Mouse (Mus musculus) CH12.LX (cell line): ENCODE measurements around the gene Gm20662. TPM values are rescaled to one million over a fixed set of nuclear protein-coding genes. Genes with fewer than 3 reads are reported as not detected.
A peak's percentile ranks its signal among the peaks of the same experiment; 100 is the strongest.

Experiments
- DNase-seq: peaks from one replicate; pipeline ENCODE4 v3.0.0-alpha.2; 2013; ENCODE audit errors: extremely low read depth
- H3K27ac ChIP-seq: 2 replicates; pipeline ENCODE4 v1.5.1; 2012; ENCODE audit warnings: low read depth, mild to moderate bottlenecking, control low read depth, moderate library complexity; ENCODE audit not compliant: insufficient read depth
- H3K27me3 ChIP-seq: replicated peaks from 2 replicates; pipeline ENCODE3; 2012; ENCODE audit warnings: inconsistent platforms
- H3K36me3 ChIP-seq, 2 experiments: replicated peaks in 1 of 2; 2 replicates each; pipeline versions ENCODE3 to v1.6.1; 2012; ENCODE audit warnings: inconsistent platforms in 1 of 2, low read length in 1 of 2, mild to moderate bottlenecking in 1 of 2, mixed read lengths in 1 of 2, moderate library complexity in 1 of 2; ENCODE audit not compliant: control insufficient read depth in 1 of 2, insufficient read depth in 1 of 2
- H3K4me1 ChIP-seq, 2 experiments: 2 replicates each; pipeline ENCODE4 v1.6.1; 2012; ENCODE audit warnings: inconsistent platforms in 1 of 2, moderate library complexity in 1 of 2; ENCODE audit not compliant: insufficient read depth in 2 of 2, control insufficient read depth in 1 of 2
- H3K4me2 ChIP-seq: 2 replicates; pipeline ENCODE4 v1.6.1; 2012; ENCODE audit warnings: low read depth, mild to moderate bottlenecking, control low read depth; ENCODE audit not compliant: poor library complexity, insufficient read depth, severe bottlenecking
- H3K4me3 ChIP-seq, 3 experiments: fragments of 150-350 bp in 1 of 3; sonication (generic) in 1 of 3; replicated peaks in 1 of 3; 2 replicates each; pipeline versions ENCODE3 to v1.5.1; 2011 to 2012; ENCODE audit warnings: low read depth in 2 of 3, low read length in 2 of 3, mild to moderate bottlenecking in 2 of 3, moderate library complexity in 2 of 3, control low read depth in 1 of 3, improper control_type of control experiment in 1 of 3, inconsistent platforms in 1 of 3, mixed read lengths in 1 of 3; ENCODE audit not compliant: poor library complexity in 1 of 3
- H3K79me2 ChIP-seq: replicated peaks from 2 replicates; pipeline ENCODE4 v1.6.1; 2012; ENCODE audit warnings: mild to moderate bottlenecking, moderate library complexity; ENCODE audit not compliant: control insufficient read depth, poor library complexity, insufficient read depth, severe bottlenecking; ENCODE audit errors: extremely low read depth
- H3K9ac ChIP-seq: 2 replicates; pipeline ENCODE4 v1.6.1; 2012; ENCODE audit warnings: low read depth, mild to moderate bottlenecking, control low read depth, moderate library complexity; ENCODE audit not compliant: insufficient read depth
- H3K9me3 ChIP-seq: replicated peaks from 2 replicates; pipeline ENCODE3; 2012; ENCODE audit warnings: low read length, inconsistent platforms, mixed read lengths
- CHD2 ChIP-seq: IDR thresholded peaks from 2 replicates; pipeline ENCODE4 v1.6.1; 2011; ENCODE audit warnings: low read length, improper control_type of control experiment
- CTCF ChIP-seq, 2 experiments: IDR thresholded peaks in 1 of 2; conservative IDR thresholded peaks in 1 of 2; 2 replicates each; pipeline ENCODE4 v1.5.1; 2011 to 2012; ENCODE audit warnings: low read depth in 2 of 2, low read length in 2 of 2, improper control_type of control experiment in 1 of 2, inconsistent platforms in 1 of 2, mild to moderate bottlenecking in 1 of 2, moderate library complexity in 1 of 2
- E2F4 ChIP-seq: IDR thresholded peaks from 2 replicates; pipeline ENCODE4 v1.6.1; 2011; ENCODE audit warnings: low read depth, low read length, improper control_type of control experiment; ENCODE audit not compliant: insufficient replicate concordance
- ELF1 ChIP-seq: IDR thresholded peaks from 2 replicates; pipeline ENCODE4 v1.6.1; 2014; ENCODE audit warnings: low read depth, mild to moderate bottlenecking, inconsistent platforms, low read length, improper control_type of control experiment
- EP300 ChIP-seq: IDR thresholded peaks from 2 replicates; pipeline ENCODE4 v1.6.1; 2011; ENCODE audit warnings: low read length, improper control_type of control experiment
- IRF4 ChIP-seq: IDR thresholded peaks from 2 replicates; pipeline ENCODE4 v1.6.1; 2014; ENCODE audit warnings: low read depth, mild to moderate bottlenecking, inconsistent platforms, low read length, improper control_type of control experiment
- JUN ChIP-seq: IDR thresholded peaks from 2 replicates; pipeline ENCODE4 v1.6.1; 2011; ENCODE audit warnings: low read depth, mild to moderate bottlenecking, low read length, improper control_type of control experiment, moderate library complexity; ENCODE audit not compliant: insufficient read depth
- JUND ChIP-seq: conservative IDR thresholded peaks from 2 replicates; pipeline ENCODE4 v1.6.1; 2011; ENCODE audit warnings: low read depth, low read length, improper control_type of control experiment
- KAT2A ChIP-seq: IDR thresholded peaks from 2 replicates; pipeline ENCODE4 v1.6.1; 2012; ENCODE audit warnings: low read length, improper control_type of control experiment, inconsistent platforms; ENCODE audit not compliant: insufficient replicate concordance
- MAFK ChIP-seq: IDR thresholded peaks from 2 replicates; pipeline ENCODE4 v1.6.1; 2011; ENCODE audit warnings: low read length, improper control_type of control experiment; ENCODE audit not compliant: insufficient replicate concordance
- MAX ChIP-seq: IDR thresholded peaks from 2 replicates; pipeline ENCODE4 v1.6.1; 2011; ENCODE audit warnings: low read length, improper control_type of control experiment
- MEF2A ChIP-seq: IDR thresholded peaks from 2 replicates; pipeline ENCODE4 v1.6.1; 2014; ENCODE audit warnings: low read depth, mild to moderate bottlenecking, inconsistent platforms, low read length, improper control_type of control experiment, borderline replicate concordance
- MYC ChIP-seq: IDR thresholded peaks from 2 replicates; pipeline ENCODE4 v1.6.1; 2011; ENCODE audit warnings: low read depth, mild to moderate bottlenecking, improper control_type of control experiment, low read length
- NELFE ChIP-seq: IDR thresholded peaks from 2 replicates; pipeline ENCODE4 v1.6.1; 2011; ENCODE audit warnings: low read depth, low read length, improper control_type of control experiment
- NRF1 ChIP-seq: IDR thresholded peaks from 2 replicates; pipeline ENCODE4 v1.6.1; 2014; ENCODE audit warnings: low read depth, mild to moderate bottlenecking, inconsistent platforms, low read length, improper control_type of control experiment, moderate library complexity
- POLR2AphosphoS2 ChIP-seq: IDR thresholded peaks from 2 replicates; pipeline ENCODE4 v1.6.1; 2011; ENCODE audit warnings: low read depth, low read length, improper control_type of control experiment
- RAD21 ChIP-seq: IDR thresholded peaks from 2 replicates; pipeline ENCODE4 v1.6.1; 2011; ENCODE audit warnings: low read depth, mild to moderate bottlenecking, low read length, improper control_type of control experiment, moderate library complexity
- RCOR1 ChIP-seq: conservative IDR thresholded peaks from 2 replicates; pipeline ENCODE4 v1.6.1; 2012; ENCODE audit warnings: low read depth, mild to moderate bottlenecking, inconsistent platforms, low read length, improper control_type of control experiment
- SMC3 ChIP-seq: IDR thresholded peaks from 2 replicates; pipeline ENCODE4 v1.6.1; 2011; ENCODE audit warnings: low read depth, low read length, improper control_type of control experiment
- TBP ChIP-seq: conservative IDR thresholded peaks from 2 replicates; pipeline ENCODE4 v1.6.1; 2011; ENCODE audit warnings: low read depth, low read length, improper control_type of control experiment
- TCF12 ChIP-seq: IDR thresholded peaks from 2 replicates; pipeline ENCODE4 v1.6.1; 2014; ENCODE audit warnings: low read depth, mild to moderate bottlenecking, inconsistent platforms, low read length, improper control_type of control experiment
- USF1 ChIP-seq: IDR thresholded peaks from 2 replicates; pipeline ENCODE4 v1.6.1; 2014; ENCODE audit warnings: low read depth, mild to moderate bottlenecking, inconsistent platforms, low read length, improper control_type of control experiment
- USF2 ChIP-seq: conservative IDR thresholded peaks from 2 replicates; pipeline ENCODE4 v1.6.1; 2011; ENCODE audit warnings: low read depth, low read length, improper control_type of control experiment
- ZC3H11A ChIP-seq: IDR thresholded peaks from 2 replicates; pipeline ENCODE4 v1.6.1; 2012; ENCODE audit warnings: low read depth, mild to moderate bottlenecking, inconsistent platforms, low read length, improper control_type of control experiment
- ZKSCAN1 ChIP-seq: IDR thresholded peaks from 2 replicates; pipeline ENCODE4 v1.6.1; 2012; ENCODE audit warnings: low read depth, inconsistent platforms, low read length, improper control_type of control experiment, borderline replicate concordance
- ZMIZ1 ChIP-seq: IDR thresholded peaks from 2 replicates; pipeline ENCODE4 v1.6.1; 2012; ENCODE audit warnings: low read depth, mild to moderate bottlenecking, inconsistent platforms, low read length, improper control_type of control experiment
- dilution Hi-C: fragments of 300-500 bp; cut with MboI; formaldehyde crosslinking; loops from 2 replicates; pipeline ENCODE4 v1.14.3; 2020; ENCODE audit warnings: low sequenced_read_pairs; ENCODE audit not compliant: extremely low pct_unique_long_range_greater_than_20kb, extremely low pct_ligation_motif_present
- in situ Hi-C: fragments of 300-500 bp; cut with MboI; formaldehyde crosslinking; loops from 3 replicates; pipeline ENCODE4 v1.14.3; 2019; ENCODE audit warnings: low sequenced_read_pairs, low pct_ligation_motif_present, low pct_unique_long_range_greater_than_20kb, mixed read lengths
- polyA plus RNA-seq: library from polyadenylated mRNA; unstranded; fragments of >175 nt; gene quantifications from 2 replicates; pipeline ENCODE4 v1.2.1, GENCODE M21; 2012; ENCODE audit warnings: low read depth; ENCODE audit not compliant: insufficient read length
- total RNA-seq, 2 experiments: library from RNA; depleted of rRNA; stranded (reverse); fragments of 300-350 nt in 1 of 2; fragments of >200 nt in 1 of 2; gene quantifications; 2 replicates each; pipeline ENCODE4 v1.2.3; 2012 to 2014

Gm20662 gene
- total and polyA plus RNA-seq, 3 experiments, result 0.31 to 1.2 TPM; not detected in 1

- Histone ChIP-seq H3K9ac (no peak overlapping the region), H3K4me2 (no peak overlapping the region), H3K79me2 (no peaks in the 10 kb centered on the region), H3K4me1 (peaks cover 3 to 25% of the 10 kb centered on the region in 2 experiments), H3K36me3 (peaks cover 62 to 97% of the 10 kb centered on the region in 2 experiments), H3K27me3 (no peaks in the 10 kb centered on the region), H3K9me3 (no peaks in the 10 kb centered on the region), H3K4me3 (no peak overlapping the region), H3K27ac (no peak overlapping the region)
- TF ChIP-seq KAT2A (no peak), CTCF (conservative IDR thresholded peaks at IDR 0.05 in 1 of 2, IDR thresholded peaks at IDR 0.05 in 1 of 2; ENCODE audit: low read depth in 2 of 2, low read length in 2 of 2) (peak in 1 of 2 experiments; percentile 46; a peak in 2 of 4 replicates), IRF4 (no peak), SMC3 (peak; percentile 39)
- in situ Hi-C loops, result loop anchor here (5.0 kb wide), 1 partner anchor 36 kb away; the partner anchor contains the start of gene Gm20662
- no peak for DNase-seq
- dilution Hi-C loops, result no loop called here
Observed at GRCm38 (mm10) chr9:107960928-107961327, 35.2 kb upstream of the Gm20662 start.

GRCm38 (mm10) chr9:107961351-107961762 is 34.8 kb upstream of the Gm20662 start:
- Histone ChIP-seq H3K36me3 (peaks cover 64 to 97% of the 10 kb centered on the region in 2 experiments), H3K9ac (no peak overlapping the region), H3K27me3 (no peaks in the 10 kb centered on the region), H3K4me1 (peaks cover 3 to 25% of the 10 kb centered on the region in 2 experiments), H3K79me2 (no peaks in the 10 kb centered on the region), H3K4me2 (no peak overlapping the region), H3K27ac (no peak overlapping the region), H3K4me3 (no peak overlapping the region), H3K9me3 (no peaks in the 10 kb centered on the region)
- in situ Hi-C loops, result loop anchor here (5.0 kb wide), 1 partner anchor 36 kb away; the partner anchor contains the start of gene Gm20662
- DNase-seq, result no peak
- TF ChIP-seq MYC, result no peak
- TF ChIP-seq ZMIZ1, result no peak
- no peak for TF ChIP-seq MAFK
- TF ChIP-seq JUND, result no peak
- TF ChIP-seq ZC3H11A, result no peak
- TF ChIP-seq CTCF (conservative IDR thresholded peaks at IDR 0.05 in 1 of 2, IDR thresholded peaks at IDR 0.05 in 1 of 2; ENCODE audit: low read depth in 2 of 2, low read length in 2 of 2), result no peak
- no peak for TF ChIP-seq NELFE
- TF ChIP-seq JUN, result no peak
- no peak for TF ChIP-seq EP300
- TF ChIP-seq RCOR1, result no peak
- TF ChIP-seq ZKSCAN1, result no peak
- TF ChIP-seq ELF1, result no peak
- dilution Hi-C loops, result no loop called here

GRCm38 (mm10) chr9:107961881-107962280 is 34.3 kb upstream of the Gm20662 start:
- no peak overlapping the region for H3K4me3 ChIP-seq
- no peak overlapping the region for H3K27ac ChIP-seq
- no peak for DNase-seq
- no peak overlapping the region for H3K4me2 ChIP-seq
- no peaks in the 10 kb centered on the region for H3K27me3 ChIP-seq
- in situ Hi-C loops (loop anchor here (5.0 kb wide), 1 partner anchor 35 kb away; the partner anchor contains the start of gene Gm20662), dilution Hi-C loops (no loop called here)
- peaks cover 66 to 98% of the 10 kb centered on the region in 2 experiments for H3K36me3 ChIP-seq
- H3K9ac ChIP-seq, result no peak overlapping the region
- no peaks in the 10 kb centered on the region for H3K79me2 ChIP-seq
- peaks cover 3 to 25% of the 10 kb centered on the region in 2 experiments for H3K4me1 ChIP-seq
- H3K9me3 ChIP-seq, result no peaks in the 10 kb centered on the region
- TF ChIP-seq ZC3H11A (no peak), NRF1 (no peak), RAD21 (peak; percentile 16), MAX (no peak), POLR2AphosphoS2 (no peak), CHD2 (no peak), MEF2A (no peak), E2F4 (no peak), JUND (no peak), SMC3 (0 out of 2 replicates have a peak, but pooled peaks have one; percentile 9), CTCF (conservative IDR thresholded peaks at IDR 0.05 in 1 of 2, IDR thresholded peaks at IDR 0.05 in 1 of 2; ENCODE audit: low read depth in 2 of 2, low read length in 2 of 2) (peak in 1 of 2 experiments; percentile 49; a peak in 2 of 4 replicates), USF1 (no peak), USF2 (no peak), TBP (no peak), TCF12 (no peak)
